Mouse (Mus musculus): ENCODE results near the gene Icam1.

DNA sequence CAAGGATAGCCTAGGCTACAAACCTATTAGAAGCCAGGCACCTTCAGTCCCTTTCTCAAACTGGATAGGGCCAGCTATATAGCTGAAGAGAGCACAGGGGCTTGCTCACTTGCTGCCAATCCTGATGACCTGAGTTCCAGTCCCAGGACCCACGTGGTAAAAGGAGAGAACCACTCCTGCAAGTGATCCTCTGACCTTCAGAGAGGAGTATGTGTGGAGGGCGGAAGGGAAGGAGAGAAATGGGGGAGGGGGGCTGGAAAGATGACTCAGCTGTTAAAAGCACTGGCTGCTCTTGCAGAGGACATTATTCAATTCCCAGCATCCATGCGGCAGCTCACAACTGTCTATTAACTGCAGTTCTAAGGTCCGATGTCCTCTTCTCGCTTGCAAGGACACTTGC, 36.6 kb upstream of the Icam1 start:
- TF ChIP-seq POLR2A (IDR thresholded peaks at IDR 0.05; ENCODE audit: extremely low read depth, insufficient read depth, low read length) (no peak), CTCF (IDR thresholded peaks at IDR 0.05; ENCODE audit: extremely low read depth, insufficient read depth, low read length) (no peak)
